Mouse (Mus musculus) frontal cortex, postnatal 14 days (tissue): ENCODE measurements around the gene Syt14.

Experiments used
- DNase-seq, 2 experiments: peaks; one replicate each; pipeline ENCODE4 v3.0.0; 2022; ENCODE audit warnings: low spot score in 2 of 2

The Syt14 gene

GRCm38 (mm10) chr1:193035371-193036238, at the start of gene Syt14:
Gene Syt14 (minus strand): TSS chr1:193035775.
- DNase-seq, result peak; percentile 31 to 39

GRCm38 (mm10) chr1:193084016-193084415, 48.4 kb upstream of the Syt14 start:
- no peak for DNase-seq

- DNase-seq, result no peak
Observed at GRCm38 (mm10) chr1:193083051-193083450, 47.5 kb upstream of the Syt14 start.

GRCm38 (mm10) chr1:193082311-193082921, 46.8 kb upstream of the Syt14 start:
- no peak for DNase-seq

- no peak for DNase-seq
Observed at GRCm38 (mm10) chr1:193062618-193063017, 27.0 kb upstream of the Syt14 start.

GRCm38 (mm10) chr1:193060167-193060566, 24.6 kb upstream of the Syt14 start:
- DNase-seq, result no peak

GRCm38 (mm10) chr1:193059596-193059995, 24.0 kb upstream of the Syt14 start:
- no peak for DNase-seq

- DNase-seq, result no peak
Observed at GRCm38 (mm10) chr1:193054401-193054800, 18.8 kb upstream of the Syt14 start.

- DNase-seq, result no peak
Observed at GRCm38 (mm10) chr1:193053065-193053464, 17.5 kb upstream of the Syt14 start.

- no peak for DNase-seq
Observed at GRCm38 (mm10) chr1:193047616-193048015, 12.0 kb upstream of the Syt14 start.

- no peak for DNase-seq
Observed at GRCm38 (mm10) chr1:193042760-193043295, 7.3 kb upstream of the Syt14 start.

- DNase-seq, result no peak
Observed at GRCm38 (mm10) chr1:193034951-193035370, 614 bp downstream of the Syt14 start.

- no peak for DNase-seq
Observed at GRCm38 (mm10) chr1:193024311-193024710, 11.3 kb downstream of the Syt14 start.

- no peak for DNase-seq
Observed at GRCm38 (mm10) chr1:193012351-193012750, 23.2 kb downstream of the Syt14 start.

GRCm38 (mm10) chr1:193011000-193011769, 24.4 kb downstream of the Syt14 start:
- DNase-seq, result no peak

GRCm38 (mm10) chr1:193004581-193004980, 31.0 kb downstream of the Syt14 start:
- DNase-seq, result no peak

GRCm38 (mm10) chr1:193003953-193004352, 31.6 kb downstream of the Syt14 start:
- DNase-seq, result no peak

GRCm38 (mm10) chr1:193002307-193002706, 33.3 kb downstream of the Syt14 start:
- DNase-seq, result no peak

GRCm38 (mm10) chr1:193001587-193001986, 34.0 kb downstream of the Syt14 start:
- DNase-seq, result no peak

- DNase-seq, result no peak
Observed at GRCm38 (mm10) chr1:193000908-193001307, 34.7 kb downstream of the Syt14 start.

GRCm38 (mm10) chr1:192994179-192994873, 41.2 kb downstream of the Syt14 start:
- DNase-seq, result no peak
